Mouse (Mus musculus) urinary bladder, adult 2 months (tissue): ENCODE data around the gene Nfic. TPM values are rescaled to one million over a fixed set of nuclear protein-coding genes. Genes with fewer than 3 reads are reported as not detected.
A peak's percentile ranks its signal among the peaks of the same experiment; 100 is the strongest.

ENCODE experiments used
- DNase-seq: peaks from one replicate; pipeline ENCODE4 v3.0.0; 2022; ENCODE audit warnings: low spot score
- polyA plus RNA-seq: library from polyadenylated mRNA; depleted of rRNA; stranded (reverse); fragments of >200 nt; gene quantifications from 2 replicates; pipeline ENCODE4 v1.2.3, GENCODE M21; 2012

Gene Nfic
- polyA plus RNA-seq, 1 experiment, result 28.4 TPM

- no peak for DNase-seq
These were observed 37.0 kb downstream of the Nfic start for GRCm38 (mm10) chr10:81418216-81419070.

GRCm38 (mm10) chr10:81417227-81418215 is 37.9 kb downstream of the Nfic start:
- DNase-seq, result no peak

- DNase-seq, result peak; percentile 76
These were observed 38.7 kb downstream of the Nfic start for GRCm38 (mm10) chr10:81416581-81417226.

DNA sequence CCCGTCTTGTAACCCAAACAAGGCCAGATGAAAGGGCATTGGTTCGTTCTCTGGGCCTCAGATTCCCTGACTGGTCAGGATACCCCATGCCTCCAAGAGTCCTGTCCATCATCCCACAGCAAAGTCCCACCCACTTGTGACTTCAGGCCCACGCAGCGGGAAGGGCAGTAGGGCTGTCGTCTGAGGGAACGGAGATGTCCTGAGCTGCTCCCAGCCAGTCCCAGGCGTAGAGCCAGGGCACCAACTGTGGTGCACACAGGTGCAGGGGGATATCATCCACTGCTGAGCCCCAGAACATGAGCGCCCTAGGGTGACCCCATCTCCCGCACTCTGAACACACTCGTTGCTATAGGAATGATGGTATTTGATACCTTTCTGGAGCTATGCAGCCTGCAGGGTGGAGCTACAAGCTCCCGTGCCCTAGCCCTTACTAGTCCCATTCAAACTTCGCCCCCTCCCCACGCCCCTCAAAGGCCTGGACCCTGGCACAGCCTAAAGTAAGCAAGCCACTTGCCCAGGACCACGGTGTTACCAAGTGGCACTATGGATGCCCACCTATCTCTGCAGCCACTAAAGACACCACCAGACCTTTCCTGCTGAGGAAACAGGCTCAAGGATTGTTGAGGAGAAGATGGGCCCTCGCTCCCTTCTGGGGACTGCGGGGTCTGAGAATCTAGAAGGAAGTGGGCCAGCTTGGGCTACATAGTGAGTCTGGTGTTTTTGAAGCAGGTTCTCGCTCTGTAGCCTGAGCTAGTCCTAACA is 39.7 kb downstream of the Nfic start:
- DNase-seq, result no peak

DNA sequence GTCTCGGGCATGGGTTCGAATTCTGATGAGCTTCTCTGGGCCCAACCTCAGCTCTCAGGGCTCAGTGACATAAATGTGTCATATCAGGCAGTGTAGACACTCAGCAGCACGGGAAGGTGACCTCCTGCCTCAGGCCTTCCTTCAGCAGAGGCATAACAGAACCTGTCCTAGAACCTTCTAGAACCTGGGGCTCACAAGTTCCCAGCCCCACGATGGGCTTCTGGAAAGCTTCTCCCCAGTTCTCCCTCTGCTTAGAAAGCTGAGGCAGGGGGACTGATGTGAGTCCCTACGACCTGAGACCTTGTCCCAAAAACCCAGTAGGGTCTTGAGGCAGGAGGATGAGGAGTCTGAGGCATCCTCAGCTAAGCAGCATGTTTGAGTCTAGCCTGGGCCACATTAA is 40.3 kb downstream of the Nfic start:
- DNase-seq, result no peak

DNA sequence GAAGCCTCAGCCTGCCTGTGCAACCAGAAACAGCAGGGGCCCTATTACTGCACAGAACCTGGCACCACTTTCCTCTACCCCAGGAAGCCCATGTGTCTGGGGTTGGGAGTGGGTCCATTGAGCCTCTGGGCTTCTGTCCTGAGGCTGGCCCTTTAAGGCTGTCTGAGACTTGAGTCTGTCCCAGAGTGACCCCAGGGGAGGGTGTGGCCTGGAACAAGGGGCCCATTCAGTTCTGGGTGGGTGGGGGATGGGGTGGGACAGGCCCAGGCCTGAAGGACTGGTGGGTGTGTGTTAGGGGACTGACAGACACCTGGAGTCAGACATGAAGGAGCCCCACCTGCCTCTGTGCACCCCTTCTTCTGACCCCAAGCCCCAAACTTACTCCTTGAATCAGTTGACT is 40.8 kb downstream of the Nfic start:
- no peak for DNase-seq

- no peak for DNase-seq
These were observed 41.8 kb downstream of the Nfic start for GRCm38 (mm10) chr10:81413310-81414261.

- no peak for DNase-seq
These were observed 42.7 kb downstream of the Nfic start for GRCm38 (mm10) chr10:81412586-81413309.

DNA sequence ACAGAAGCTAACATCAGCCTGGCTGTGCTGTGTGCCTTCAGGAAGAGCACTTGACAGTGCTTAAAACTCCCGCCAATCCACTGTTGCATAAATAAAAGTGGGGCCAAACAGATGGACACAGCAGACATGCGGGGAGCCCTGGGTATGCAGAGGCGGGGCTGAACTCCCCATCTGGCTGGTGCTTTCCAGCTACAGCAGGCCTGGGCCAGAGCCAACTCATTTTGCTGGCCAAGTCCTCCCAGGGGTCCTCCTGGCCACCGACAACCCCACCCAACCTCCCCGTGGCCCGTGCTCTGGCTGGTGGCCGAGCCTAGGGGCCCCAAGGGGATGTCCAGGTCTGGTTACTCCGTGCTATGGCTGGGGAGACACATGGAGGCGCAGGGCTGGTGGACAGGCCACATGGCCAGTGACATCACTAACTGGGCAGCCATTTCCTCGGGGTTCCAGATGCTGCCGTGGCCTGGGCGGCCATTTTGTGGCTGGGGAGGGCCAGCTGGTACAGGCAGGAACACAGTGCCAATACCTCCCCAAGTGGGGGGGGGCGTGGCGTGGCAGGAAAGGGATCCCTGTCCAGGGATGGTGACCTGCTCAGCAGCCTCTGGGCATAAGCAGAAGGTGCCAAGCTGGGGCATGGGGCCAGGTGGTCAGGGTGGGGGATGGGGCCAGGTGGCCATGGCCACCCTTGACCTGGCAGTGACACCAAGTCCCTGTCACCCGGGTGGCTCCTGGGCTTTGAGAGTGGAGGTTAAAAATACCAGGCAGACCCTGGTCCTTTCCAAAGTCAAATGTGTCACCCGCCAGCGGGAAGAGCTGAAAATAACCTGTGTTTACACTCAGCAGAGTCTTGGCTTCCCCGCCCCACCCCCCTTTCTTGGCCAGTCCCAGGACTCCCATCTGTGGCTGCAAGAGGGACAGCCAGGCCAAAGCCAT is 43.7 kb downstream of the Nfic start:
- DNase-seq, result peak; percentile 64

DNA sequence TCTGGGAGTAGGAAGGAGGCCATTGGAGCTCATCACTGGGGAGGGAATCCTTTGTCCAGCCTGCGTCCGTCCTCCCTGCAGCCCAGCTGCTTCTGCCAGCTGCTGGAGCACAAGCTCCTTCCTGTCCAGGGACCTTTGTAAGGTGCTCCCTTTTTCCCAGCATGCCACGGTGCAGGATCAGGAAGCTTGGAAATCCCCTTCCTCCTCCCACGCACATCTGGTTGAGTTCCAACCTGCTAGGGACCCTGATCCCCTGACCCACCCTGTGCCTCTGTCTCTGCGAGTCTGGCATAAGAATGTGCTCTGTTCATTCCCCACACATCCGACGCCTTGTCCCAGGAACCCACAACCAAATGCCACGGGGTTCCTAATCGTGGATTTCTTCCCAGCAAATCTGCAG is 44.5 kb downstream of the Nfic start:
- no peak for DNase-seq

GRCm38 (mm10) chr10:81410350-81410749 is 45.1 kb downstream of the Nfic start:
- no peak for DNase-seq

GRCm38 (mm10) chr10:81409330-81409729 is 46.1 kb downstream of the Nfic start:
- DNase-seq, result no peak

DNA sequence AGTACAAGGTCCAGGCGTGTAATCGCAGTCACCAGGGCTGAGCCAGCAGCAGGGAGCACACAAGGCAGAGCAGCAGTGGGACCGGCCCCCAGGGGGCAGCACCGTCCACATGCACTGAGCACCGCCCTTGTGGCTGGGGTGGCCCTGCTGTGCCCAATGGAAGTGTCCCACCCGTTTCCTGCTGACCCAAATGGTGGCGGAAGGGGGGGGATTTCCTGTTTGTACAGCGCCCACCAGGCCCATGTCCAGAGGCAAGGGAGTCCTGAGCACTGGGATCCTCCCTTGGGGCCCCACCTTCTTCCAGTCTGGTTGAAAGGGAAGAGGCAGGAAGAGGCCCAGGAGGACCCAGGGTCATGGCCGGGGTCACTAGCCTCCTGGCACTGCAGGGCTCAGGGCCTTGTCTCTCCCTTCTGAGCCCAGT is 46.6 kb downstream of the Nfic start:
- no peak for DNase-seq

DNA sequence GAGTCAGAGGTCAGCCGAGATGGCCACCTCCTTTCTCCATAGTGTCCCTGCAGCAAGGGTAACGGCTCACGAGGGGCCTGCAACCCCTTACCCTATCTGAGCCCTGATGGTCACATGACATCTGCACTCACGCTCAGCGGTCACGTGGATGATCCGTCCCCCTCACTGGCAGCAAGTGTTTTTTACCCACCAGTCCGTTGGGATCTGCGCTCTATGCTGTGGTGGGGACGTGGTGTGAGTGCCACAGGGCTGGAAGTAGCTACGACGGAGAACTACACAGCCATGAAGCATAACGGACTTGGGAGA is 47.1 kb downstream of the Nfic start:
- DNase-seq, result no peak

DNA sequence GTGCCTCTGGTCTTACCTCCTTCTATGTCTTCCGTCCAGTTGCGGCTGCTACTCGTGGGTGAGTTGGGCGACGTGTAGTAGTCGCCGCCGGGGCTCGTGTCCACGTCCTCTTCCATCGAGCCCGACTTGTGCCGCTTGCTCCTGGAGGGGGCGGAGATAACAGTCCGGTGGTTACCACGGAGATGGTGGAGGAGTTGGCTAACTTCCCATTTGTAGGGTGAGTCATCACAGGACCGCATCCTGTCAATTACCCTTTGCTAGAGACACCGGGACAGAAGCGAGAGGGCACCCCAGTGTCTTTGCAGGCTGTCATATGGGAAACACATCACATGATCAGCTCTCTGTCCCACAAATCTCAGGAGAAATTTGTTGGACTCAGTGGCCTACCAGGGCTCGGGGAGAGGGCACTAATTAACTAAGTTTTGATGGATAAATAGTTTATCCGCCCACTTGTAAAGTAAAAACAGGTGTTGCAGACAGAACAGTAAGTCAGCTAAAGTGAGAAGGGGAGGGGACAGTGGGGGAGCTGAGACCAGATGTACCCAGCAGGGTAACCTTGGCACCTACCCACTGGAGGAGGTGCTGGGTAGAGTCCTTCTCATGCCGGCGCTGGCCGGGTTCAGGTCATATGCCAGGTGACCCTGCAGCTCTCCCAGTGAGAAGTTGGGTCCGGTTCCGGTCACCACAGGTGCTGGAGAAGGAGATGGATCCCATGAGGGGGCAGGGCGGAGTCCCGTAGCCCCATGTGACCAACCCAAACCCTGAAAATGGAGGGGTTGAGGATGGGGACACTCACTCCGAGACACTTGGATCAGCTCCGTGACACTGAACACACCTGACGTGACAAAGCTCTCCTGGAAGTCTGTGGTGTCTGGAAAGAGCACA is 47.7 kb downstream of the Nfic start:
- DNase-seq, result no peak

GRCm38 (mm10) chr10:81406504-81407440 is 48.7 kb downstream of the Nfic start:
- no peak for DNase-seq
